Mouse (Mus musculus) cerebellum, postnatal 4 days (tissue): ENCODE data around the gene Mgp.
A peak's percentile ranks its signal among the peaks of the same experiment; 100 is the strongest.

ENCODE experiments used
- DNase-seq, 2 experiments: peaks; one replicate each; pipeline ENCODE4 v3.0.0; 2022; ENCODE audit warnings: low spot score in 2 of 2, mixed read lengths in 1 of 2

Gene Mgp

DNA sequence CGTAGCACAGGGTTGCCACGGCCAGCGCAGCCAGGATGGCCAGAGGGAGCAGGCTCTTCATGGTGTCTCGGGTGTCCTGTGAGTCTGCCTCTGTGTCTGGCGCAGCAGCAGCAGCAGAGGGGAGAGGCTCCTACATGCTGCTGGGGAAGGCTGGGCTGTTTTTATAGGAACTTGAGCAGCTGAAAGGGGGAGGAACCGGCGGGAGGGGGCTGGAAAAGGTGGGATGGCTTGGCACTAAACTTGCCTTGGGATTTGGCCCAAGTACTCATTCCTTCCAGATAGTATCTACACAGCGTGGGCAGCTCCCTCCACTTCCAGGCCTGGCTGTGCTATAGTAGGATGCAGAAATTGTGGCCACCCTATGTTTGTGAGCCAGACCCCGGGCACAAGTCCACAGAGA lies at the start of gene Mgp:
Mgp (minus strand) TSS at position 154 of the 400 bp plus-strand sequence.
- DNase-seq, result no peak

DNA sequence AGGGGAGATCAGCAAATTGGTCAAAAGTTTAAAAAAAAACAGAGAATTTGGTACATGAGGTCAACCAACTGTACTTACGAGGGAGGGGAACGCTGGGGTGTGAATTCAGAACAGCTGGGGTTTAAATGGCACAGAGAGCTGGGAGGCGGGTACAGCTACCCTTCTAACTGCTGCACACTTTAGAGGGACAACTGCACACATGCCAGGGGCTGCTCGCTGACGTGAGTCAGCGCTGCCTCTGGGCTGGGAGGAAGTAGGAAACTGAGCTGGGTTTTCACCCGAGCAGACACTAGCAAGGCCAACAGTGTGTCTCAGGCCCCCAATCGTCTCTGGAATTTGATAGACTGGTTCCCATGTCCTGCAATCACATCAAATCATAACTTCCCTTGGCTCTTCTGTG lies 49.4 kb upstream of the Mgp start:
- no peak for DNase-seq

DNA sequence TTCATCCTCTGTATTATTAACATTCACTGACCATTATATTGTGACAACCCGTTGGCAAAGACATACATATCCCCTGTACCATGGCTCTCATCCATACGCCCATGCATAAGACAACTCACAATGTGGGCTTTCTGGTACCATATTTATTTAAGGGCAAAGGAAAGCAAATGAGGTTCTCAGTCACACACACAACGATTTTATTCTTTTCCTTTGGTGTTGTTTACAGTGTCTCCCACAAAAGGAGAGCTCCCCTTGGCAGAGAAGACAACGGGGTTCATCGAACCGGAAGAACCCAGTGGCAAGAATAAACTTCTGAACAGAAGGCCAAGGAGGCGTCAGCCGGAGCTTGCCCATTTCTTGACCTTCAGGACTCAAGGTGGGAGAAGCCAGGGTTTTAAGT lies 47.9 kb upstream of the Mgp start, which contains the start of gene Pde6h:
Pde6h (plus strand) TSS at position 301 of the 400 bp plus-strand sequence.
- no peak for DNase-seq

DNA sequence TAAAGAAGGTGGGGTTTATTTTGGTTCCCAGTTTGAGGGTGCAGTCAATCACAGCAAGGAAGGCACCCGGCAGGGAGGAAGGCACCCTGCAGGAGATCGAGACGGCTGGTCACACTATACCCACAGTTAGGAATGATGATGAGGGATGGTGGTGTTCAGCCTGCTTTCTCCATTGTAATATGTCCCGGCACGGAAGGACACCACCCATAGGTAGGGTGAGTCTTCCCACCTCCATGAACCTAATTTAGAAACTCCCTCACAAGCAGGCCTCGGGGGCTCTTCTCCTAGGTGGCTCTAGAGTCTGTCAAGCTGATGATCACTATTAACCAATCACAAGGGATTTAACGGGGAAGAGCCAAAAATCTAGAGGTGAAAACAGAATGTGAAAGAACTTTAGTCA lies 47.2 kb upstream of the Mgp start:
- DNase-seq, result no peak

DNA sequence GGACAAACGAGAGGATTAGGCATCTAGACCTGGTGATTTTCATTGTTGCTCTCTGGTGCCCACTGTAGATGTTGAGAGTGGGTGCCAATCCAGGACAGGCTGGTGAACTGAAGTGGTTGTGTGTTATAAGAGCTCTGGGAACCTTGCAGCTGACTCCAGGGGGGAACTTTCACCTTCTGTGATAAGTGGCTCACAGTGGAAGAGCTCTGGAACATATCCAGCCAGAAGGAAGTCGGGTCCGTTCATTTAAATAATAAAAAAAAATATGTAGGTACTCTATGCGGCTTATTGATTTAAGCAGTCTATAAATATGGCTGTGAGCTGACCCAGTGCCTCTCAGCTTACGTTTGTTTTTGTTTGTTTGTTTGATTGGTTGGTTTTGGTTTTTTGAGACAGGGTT lies 46.5 kb upstream of the Mgp start, which contains the start of gene Erp27:
Erp27 (minus strand) TSS at position 101 of the 400 bp plus-strand sequence.
- no peak for DNase-seq

DNA sequence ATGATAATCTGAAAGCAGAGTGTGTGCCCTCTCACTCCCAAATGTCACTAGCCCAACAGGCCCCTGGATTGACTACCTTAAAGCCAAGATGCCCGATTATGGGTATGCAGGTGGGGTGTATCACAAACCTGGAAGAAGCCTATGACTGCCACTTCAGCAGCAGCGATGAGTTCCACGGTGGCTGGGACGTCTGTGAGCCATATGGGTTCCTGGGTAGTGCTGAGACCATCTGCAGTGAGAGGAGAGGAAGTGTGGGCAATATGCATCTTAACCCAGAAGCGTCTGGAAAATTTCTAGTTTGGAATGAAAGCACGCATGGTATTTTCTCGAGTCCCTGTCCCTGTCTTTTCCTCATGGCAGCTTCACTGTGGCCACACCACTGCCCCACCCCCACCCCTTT lies 46.0 kb upstream of the Mgp start:
- no peak for DNase-seq

DNA sequence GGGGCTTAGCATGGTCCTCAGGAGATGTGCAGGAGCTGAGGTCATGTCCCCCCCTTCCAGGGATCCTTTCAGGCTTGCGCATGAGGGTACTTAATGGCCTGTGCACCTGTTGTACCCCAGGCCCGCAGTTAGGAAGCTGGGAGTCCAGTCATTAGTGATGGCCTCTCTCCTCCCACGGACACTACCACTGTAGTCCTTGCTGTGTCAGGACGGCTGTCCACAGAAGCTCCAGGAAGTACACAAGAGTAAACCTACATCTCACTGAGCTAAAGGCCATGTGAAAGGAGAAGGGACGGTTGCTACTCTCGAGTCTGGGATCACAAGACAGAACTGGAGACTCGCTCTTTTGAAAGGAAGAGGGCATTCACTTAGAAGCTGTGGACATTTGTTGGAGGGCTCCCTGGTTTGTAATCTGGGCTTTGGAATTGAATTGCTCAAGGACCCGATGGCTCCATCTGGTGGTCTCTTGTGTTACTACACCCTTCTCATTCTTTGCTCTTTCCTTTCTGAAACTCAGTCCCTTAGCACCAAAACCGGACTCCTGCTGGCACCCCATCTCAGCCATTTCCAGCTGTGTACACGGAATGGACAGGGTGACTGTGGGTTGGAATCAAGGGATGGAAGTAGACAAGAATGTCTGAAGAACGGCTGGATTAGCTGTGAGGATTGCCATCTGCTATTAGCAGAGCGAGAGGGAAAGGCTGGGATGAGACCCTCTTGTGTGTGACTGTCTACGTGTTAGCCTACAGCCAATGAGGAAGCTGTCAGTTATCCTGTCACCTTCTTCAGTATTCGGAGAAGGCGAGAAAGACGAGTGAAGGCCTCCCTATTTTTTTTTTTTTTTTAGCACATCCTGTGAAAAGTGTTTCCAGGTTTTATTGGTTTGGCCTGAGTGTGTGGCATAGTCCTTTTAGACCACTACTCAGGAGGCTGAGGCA lies 45.0 kb upstream of the Mgp start:
- DNase-seq, result peak in 1 of 2 experiments; percentile 77

DNA sequence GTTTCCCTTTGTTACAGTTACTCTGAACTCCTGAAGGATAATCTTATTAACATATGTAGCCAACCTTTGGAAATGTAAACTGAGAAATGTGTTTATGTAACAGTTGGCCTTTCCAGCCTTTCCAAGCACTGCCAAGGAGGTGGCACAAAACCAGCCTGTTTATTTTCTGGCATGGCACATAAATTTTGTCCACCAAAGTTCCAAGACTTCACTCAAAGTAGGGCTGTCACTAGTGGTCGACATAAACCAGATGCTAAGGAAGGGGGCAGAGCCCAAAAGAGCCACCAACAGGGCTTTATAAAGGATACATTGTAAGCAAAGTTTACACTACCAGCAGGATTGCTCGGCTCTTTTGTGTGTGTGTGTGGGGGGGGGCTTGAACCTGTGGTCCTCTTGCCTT lies 42.3 kb upstream of the Mgp start:
- no peak for DNase-seq

DNA sequence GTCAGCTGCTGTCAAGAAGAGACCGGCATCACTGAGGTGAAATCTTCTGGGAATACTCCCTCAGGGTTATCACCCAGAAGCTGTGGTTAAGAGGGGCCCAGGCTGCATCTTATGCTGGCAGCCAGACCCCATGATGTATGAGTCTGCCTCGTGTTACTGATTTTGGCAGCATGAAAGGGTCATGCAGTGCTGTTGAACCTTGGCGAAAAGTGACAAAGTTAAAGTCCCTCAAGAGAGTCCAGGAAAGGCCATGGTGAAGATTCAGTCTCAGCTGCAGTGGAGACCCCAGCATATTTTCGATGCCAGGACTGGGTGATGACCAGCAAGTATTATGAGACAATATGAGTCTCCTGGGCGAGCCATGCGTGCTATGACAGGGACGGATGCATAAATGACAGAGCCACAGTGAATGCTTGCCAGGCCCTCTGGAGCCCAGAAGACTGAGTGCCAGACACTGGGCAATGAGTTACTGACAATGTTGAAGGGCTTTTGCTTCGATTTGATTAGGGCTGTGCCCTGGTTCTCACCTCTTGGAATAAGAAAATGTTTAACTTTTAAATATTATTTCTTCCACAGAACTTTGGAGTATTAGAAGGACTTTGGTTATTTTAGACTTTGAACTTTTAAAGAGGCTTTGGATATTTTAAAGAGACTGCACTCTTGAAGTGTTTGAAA lies 40.2 kb upstream of the Mgp start:
- DNase-seq, result no peak

DNA sequence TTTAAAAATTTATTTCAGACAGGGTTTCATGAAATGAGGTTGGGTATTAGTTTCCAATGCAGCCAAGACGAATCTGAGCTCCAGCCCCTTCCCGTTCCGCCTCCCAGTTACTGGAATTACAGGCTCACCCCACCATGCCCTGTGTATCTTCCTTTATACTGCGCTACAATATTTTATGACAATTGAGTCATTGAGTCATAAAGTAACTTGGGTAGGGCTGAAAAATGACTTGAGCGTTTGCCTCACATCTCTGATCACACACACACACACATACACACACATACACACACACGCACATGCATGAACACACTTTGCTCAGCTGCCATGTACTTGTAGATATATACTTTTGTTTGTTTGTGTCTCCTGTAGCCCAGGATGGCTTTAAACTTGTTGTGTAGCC lies 38.6 kb upstream of the Mgp start:
- no peak for DNase-seq

DNA sequence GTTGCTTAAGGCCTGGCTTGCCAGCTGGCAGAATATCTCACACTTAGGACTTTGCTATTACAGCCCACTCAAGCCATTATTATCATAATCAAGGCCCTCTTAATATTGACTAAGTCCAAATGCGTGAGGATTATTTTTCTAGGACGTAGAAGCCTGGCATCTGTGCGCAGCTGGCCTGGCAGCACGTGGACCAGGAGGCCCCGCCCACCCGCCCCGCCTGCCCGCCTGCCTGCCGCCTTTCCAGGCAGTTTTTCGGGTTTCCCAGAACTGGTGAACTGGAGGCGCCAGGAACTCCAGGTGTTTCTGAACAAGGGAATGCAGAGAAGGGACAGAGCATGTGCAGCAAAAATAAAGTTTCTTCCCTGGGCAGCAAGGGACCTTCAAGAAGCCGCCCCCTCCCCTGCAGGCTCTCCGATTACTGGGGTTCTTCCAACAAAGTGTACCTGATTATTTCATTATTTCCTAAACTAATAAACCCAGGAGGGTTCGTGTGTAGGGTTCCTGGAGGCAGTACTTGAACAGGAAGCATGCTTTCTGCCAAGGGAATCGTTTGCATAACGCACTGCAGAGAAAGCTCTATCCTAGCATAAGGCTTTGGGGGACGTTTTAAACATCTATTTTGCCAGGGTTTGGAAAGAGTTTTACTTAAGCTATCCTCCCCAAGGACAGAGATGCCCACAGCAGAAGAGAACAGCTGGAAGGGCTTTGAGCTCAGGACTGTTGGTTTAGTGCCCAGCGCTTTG lies 37.9 kb upstream of the Mgp start:
- DNase-seq, result no peak

DNA sequence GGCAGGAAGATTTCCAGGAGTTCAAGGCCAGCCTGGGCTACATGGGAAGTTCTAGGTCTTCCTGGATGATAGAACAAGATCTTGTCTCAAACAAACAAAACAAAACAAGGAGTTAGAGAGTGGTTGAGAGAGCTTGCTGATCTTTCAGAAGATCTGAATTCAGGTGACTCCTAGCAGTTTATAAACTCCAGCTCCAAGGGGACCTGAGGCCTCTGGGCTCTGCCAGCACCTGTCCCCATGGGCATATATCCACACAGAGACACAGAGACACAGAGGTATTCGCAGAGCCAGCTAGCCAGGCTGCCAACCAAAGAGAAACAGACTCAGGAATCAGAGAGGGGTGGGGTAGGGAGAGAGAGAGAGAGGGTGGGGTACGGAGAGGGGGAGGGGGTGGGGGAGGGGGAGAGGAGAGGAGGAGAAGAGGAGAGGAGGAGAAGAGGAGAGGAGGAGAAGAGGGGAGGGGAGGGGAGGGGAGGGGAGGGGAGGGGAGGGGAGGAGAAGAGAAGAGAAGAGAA lies 37.2 kb upstream of the Mgp start:
- DNase-seq, result no peak

DNA sequence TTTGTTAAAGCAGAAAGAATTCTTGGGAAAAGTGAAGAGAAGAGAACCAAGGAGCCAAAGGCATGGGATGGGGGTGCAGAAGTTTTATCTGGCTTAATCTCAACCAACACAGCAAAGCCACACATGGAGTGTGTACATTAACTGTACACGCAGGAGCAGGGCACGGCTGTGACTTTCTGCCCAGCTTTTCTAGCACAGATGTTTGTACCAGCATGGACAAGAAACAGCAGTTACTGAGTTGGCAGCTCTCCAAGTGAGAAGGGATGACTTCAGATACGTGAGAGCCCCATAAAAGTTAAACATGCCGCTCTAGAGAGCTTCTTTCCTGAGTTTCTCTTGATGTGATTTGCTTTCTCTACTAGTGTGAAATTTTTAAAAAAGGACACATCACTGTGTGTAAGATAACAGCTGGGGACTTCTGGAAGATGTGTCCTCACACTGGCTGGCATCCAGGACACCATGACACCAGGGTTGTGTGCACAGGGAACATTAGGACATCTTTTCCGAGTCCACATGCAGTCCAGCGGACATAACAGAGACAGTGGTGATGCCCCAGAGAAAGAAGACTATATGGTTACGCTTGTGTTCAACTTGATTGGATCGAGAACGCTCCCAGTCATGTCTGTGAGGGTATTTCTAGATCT lies 34.7 kb upstream of the Mgp start:
- DNase-seq, result no peak

DNA sequence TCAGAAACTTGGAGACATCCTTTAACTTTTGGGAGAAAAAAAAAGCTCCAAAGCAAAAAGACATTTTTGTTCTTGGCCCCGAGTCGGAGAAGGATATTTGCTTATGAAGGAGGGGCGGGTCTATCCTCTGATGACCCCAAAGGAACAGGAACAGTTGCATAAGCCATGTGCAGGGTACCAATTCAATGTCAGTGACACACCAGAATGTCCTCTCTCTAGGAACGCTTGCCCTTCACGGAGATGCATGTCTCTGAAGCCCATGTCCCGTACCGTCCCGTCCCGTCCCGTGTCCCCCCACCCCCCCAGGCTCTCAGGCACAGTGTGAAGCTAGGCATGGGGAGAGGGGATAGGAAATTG lies 31.3 kb upstream of the Mgp start:
- DNase-seq, result no peak

DNA sequence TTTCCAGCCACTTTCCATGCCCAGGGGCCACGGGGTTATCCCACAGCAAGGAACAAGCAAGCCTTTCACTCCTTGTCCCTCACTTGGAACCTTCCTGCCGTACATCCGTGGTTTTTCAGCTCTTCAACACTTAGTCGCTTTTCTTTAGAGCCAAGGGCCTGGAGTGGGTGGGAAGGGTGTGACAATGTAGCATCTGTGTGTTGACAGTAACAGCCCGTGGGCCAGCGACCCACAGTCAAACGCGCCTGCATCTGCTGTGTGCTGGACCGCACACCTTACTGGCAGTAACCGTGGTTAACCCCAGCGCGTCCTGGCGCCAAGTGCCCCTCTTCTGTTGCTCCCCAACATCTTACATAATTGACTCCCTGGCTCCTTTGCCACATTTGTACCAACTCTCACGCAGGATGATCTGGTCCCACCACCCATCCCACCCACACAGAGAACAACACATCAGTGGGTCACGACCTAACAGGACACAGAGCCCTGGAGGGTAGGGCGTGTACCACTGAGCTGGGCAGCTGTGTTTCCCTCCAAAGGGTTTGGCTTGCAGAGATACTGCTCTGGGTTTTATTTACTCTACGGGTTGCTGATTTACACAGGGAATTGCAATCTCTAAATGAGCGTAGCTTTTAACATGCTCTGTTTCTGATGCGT lies 30.8 kb upstream of the Mgp start:
- no peak for DNase-seq

DNA sequence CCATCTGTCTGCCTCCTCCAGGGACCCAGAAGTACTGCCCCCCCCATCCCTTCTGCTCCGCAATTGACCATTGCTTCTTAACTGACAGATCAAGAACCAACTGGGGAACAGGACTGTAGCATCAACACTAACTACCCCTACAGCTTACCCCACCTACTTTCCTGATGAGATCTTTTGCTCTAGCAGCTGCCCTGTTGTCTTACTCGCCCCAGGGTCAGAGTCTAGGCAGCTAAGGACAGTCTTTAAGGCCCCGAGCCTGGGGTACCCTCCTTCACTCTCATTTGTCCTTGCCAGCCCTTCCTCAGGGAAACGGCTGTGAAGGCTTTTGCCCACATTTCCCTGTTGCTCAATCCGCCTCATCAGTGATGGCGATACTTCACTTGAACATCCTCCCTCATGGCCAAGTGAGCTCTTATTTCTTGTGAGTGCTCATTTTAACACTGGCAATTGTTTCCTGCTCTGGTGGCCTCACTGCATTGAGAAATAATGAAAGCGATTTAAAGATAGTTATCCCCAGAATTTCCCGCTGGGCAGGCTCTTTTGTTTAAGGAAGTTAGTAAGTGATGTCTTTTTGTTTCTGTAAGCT lies 28.4 kb upstream of the Mgp start:
- DNase-seq, result no peak

DNA sequence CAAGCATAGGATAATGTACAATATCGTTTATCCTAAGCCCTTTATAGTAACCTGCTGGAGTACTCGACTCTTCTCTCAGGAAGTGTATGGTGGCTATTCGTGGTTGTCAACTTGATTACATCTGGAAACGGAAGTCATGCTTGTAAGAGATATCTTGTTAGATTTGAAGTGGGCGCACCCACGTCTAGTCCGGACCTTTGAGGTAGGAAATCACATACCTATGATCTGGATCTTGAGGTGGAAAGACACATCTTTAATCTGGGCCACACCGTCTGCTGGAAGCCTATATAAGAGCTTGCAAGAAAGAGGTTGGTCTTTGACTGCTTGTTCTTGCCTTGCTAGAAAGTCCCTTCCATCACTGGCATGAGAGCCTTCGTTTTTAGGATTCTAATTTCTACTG lies 26.9 kb upstream of the Mgp start:
- no peak for DNase-seq

DNA sequence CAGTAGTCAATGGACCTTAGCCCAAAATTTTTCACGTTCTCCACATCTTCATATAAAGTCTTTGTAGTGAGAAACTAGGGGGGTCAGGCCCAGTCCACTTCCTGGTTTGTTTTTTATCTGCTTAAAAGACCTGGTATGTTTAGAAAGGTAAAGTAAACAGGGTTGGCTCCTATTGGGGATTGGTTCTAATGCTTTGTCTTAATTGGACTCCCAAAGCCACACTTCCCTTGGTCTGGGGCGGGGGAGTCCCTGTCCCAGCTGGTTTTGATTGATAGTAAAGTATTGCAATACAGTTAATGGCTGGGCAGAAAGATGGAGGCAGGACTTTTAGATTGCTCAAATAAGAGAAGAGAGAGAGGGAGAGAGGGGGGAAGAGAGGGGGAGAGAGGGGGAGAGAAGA lies 25.4 kb upstream of the Mgp start:
- no peak for DNase-seq

DNA sequence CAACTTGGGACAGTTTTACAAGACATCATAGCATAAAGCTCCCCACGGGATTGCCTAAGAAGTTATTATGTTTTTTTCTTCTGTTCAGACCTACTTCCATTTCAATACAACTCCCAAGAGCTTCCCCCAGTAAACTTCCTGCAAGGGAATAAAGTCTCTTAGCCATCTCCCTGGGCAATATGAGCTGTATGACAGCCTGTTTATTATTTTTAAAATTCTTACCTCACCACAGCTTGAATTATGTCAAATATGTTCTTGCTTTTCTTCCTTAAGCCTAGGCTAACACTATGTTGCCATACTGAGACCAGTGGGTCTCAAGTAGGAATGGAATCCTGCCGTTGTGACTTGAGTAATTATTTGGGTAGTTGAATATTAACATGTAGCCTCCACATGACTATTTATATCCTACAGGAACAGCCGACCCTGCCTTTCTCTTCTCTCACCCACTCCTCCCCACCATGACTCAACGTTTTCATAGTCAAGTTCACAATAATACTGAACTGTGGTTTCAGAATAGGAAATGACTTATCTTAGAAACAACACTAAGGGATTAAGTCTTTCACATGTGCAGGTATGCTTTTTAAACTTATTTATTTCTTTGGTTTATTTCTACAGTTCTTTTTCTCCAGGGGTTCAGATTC lies 24.9 kb upstream of the Mgp start:
- DNase-seq, result no peak

DNA sequence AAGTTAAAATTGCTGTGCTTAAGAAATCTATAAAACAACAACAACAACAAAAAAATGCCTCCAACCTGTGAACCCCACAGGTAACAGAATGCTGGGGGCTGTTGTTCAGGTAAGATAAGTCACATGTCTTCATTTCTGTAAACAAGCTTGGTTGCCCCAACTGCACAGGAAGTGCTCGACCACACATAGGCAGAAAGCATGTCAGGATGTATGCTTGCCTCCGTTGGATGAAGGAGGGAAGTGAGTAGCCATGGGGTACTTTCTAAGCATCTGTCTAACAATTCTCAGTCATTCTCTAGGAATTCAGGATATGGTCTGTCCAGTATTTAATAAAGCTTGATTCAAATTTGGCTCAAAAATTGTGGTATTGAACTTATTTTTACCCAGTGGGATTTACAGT lies 23.3 kb upstream of the Mgp start:
- DNase-seq, result no peak
